Mouse (Mus musculus) retina, postnatal 7 days (tissue): ENCODE measurements around the gene Rxrg.

Source experiments
- DNase-seq: peaks from one replicate; pipeline ENCODE4 v3.0.0-alpha.2; 2012; ENCODE audit warnings: low read depth, low spot score

Gene Rxrg

GRCm38 (mm10) chr1:167644866-167645537 is 46.8 kb downstream of the Rxrg start:
- DNase-seq: peak; percentile 63

- DNase-seq: no peak
Observed at GRCm38 (mm10) chr1:167648670-167649069, 50.5 kb downstream of the Rxrg start.

- no peak for DNase-seq
Observed at GRCm38 (mm10) chr1:167649122-167649633, 51.0 kb downstream of the Rxrg start.

- DNase-seq: no peak
Observed at GRCm38 (mm10) chr1:167652336-167652735, 54.2 kb downstream of the Rxrg start.

GRCm38 (mm10) chr1:167659065-167659464 is 60.9 kb downstream of the Rxrg start:
- DNase-seq: no peak

- DNase-seq: no peak
Observed at GRCm38 (mm10) chr1:167660521-167661101, 62.4 kb downstream of the Rxrg start.

- DNase-seq: no peak
Observed at GRCm38 (mm10) chr1:167661123-167661522, 62.9 kb downstream of the Rxrg start.

- no peak for DNase-seq
Observed at GRCm38 (mm10) chr1:167663136-167663535, 65.0 kb downstream of the Rxrg start.

GRCm38 (mm10) chr1:167669796-167670195 is 71.6 kb downstream of the Rxrg start:
- peak; percentile 46 for DNase-seq

GRCm38 (mm10) chr1:167672433-167672987 is 74.3 kb downstream of the Rxrg start:
- DNase-seq: no peak

- DNase-seq: no peak
Observed at GRCm38 (mm10) chr1:167679061-167679460, 80.9 kb downstream of the Rxrg start.

GRCm38 (mm10) chr1:167688001-167688346 is 89.8 kb downstream of the Rxrg start:
- no peak for DNase-seq

- DNase-seq: no peak
Observed at GRCm38 (mm10) chr1:167688347-167689231, 90.4 kb downstream of the Rxrg start.

GRCm38 (mm10) chr1:167689232-167689261 is 90.9 kb downstream of the Rxrg start, which contains the start of gene Lmx1a:
Gene Lmx1a (plus strand): TSS chr1:167689237.
- DNase-seq: no peak
